Mouse (Mus musculus) MEL (cell line): ENCODE measurements around the gene Pdgfra. TPM values are rescaled to one million over a fixed set of nuclear protein-coding genes. Genes with fewer than 3 reads are reported as not detected.

ENCODE experiments used
- DNase-seq: peaks from one replicate; pipeline ENCODE4 v3.0.0; 2011; ENCODE audit warnings: low read depth, low spot score
- H3K27ac ChIP-seq: 2 replicates; pipeline ENCODE4 v1.5.1; 2012; ENCODE audit warnings: low read depth, mild to moderate bottlenecking, control low read depth, low read length, moderate library complexity; ENCODE audit not compliant: control insufficient read depth
- H3K27me3 ChIP-seq, 2 experiments: fragments of 150-350 bp in 1 of 2; sonication (generic) in 1 of 2; 2 replicates each; pipeline ENCODE4 v1.6.1; 2012; ENCODE audit warnings: low read length in 2 of 2, mild to moderate bottlenecking in 2 of 2, improper control_type of control experiment in 1 of 2, moderate library complexity in 1 of 2; ENCODE audit not compliant: insufficient read depth in 2 of 2, control insufficient read depth in 1 of 2
- H3K36me3 ChIP-seq, 2 experiments: 2 replicates each; pipeline ENCODE4 v1.6.1; 2012 to 2014; ENCODE audit warnings: low read length in 2 of 2, improper control_type of control experiment in 1 of 2, inconsistent platforms in 1 of 2, mild to moderate bottlenecking in 1 of 2; ENCODE audit not compliant: insufficient read depth in 2 of 2, control insufficient read depth in 1 of 2
- H3K4me1 ChIP-seq, 2 experiments: fragments of 150-350 bp in 1 of 2; sonication (generic) in 1 of 2; 2 replicates each; pipeline ENCODE4 v1.6.1; 2012; ENCODE audit warnings: low read length in 2 of 2, improper control_type of control experiment in 1 of 2, mild to moderate bottlenecking in 1 of 2; ENCODE audit not compliant: insufficient read depth in 2 of 2, control insufficient read depth in 1 of 2
- H3K4me3 ChIP-seq, 2 experiments: fragments of 150-350 bp in 1 of 2; sonication (generic) in 1 of 2; 2 replicates each; pipeline ENCODE4 v1.5.1; 2012; ENCODE audit warnings: low read depth in 2 of 2, low read length in 2 of 2, mild to moderate bottlenecking in 2 of 2, moderate library complexity in 2 of 2, control low read depth in 1 of 2, improper control_type of control experiment in 1 of 2; ENCODE audit not compliant: control insufficient read depth in 1 of 2, insufficient read depth in 1 of 2
- H3K79me2 ChIP-seq: 2 replicates; pipeline ENCODE4 v1.6.1; 2012; ENCODE audit warnings: mild to moderate bottlenecking, low read length, moderate library complexity; ENCODE audit not compliant: control insufficient read depth, poor library complexity, insufficient read depth
- H3K9ac ChIP-seq: 2 replicates; pipeline ENCODE4 v1.6.1; 2012; ENCODE audit warnings: low read depth, mild to moderate bottlenecking, control low read depth, low read length, moderate library complexity; ENCODE audit not compliant: control insufficient read depth, poor library complexity, severe bottlenecking
- H3K9me3 ChIP-seq: fragments of 150-350 bp; sonication (generic); replicated peaks from 2 replicates; pipeline ENCODE4 v1.6.1; 2012; ENCODE audit warnings: mild to moderate bottlenecking, low read length, improper control_type of control experiment, moderate library complexity; ENCODE audit not compliant: insufficient read depth
- CHD1 ChIP-seq: IDR thresholded peaks from 2 replicates; pipeline ENCODE4 v1.6.1; 2012; ENCODE audit warnings: low read depth, mild to moderate bottlenecking, inconsistent platforms, low read length, improper control_type of control experiment
- EP300 ChIP-seq, 2 experiments: IDR thresholded peaks; 2 replicates each; pipeline ENCODE4 v1.6.1; 2011; ENCODE audit warnings: improper control_type of control experiment in 2 of 2, low read length in 2 of 2, low read depth in 1 of 2, mild to moderate bottlenecking in 1 of 2
- ETS1 ChIP-seq: IDR thresholded peaks from 2 replicates; pipeline ENCODE4 v1.6.1; 2012; ENCODE audit warnings: low read depth, mild to moderate bottlenecking, inconsistent platforms, low read length, improper control_type of control experiment, moderate library complexity
- JUND ChIP-seq: IDR thresholded peaks from 2 replicates; pipeline ENCODE4 v1.6.1; 2011; ENCODE audit warnings: low read depth, mild to moderate bottlenecking, improper control_type of control experiment, low read length
- KAT2A ChIP-seq: conservative IDR thresholded peaks from 2 replicates; pipeline ENCODE4 v1.6.1; 2012; ENCODE audit warnings: low read depth, low read length, improper control_type of control experiment, inconsistent platforms
- MAX ChIP-seq: IDR thresholded peaks from 2 replicates; pipeline ENCODE4 v1.6.1; 2011; ENCODE audit warnings: low read length, improper control_type of control experiment
- MAZ ChIP-seq: IDR thresholded peaks from 2 replicates; pipeline ENCODE4 v1.6.1; 2012; ENCODE audit warnings: low read depth, mild to moderate bottlenecking, inconsistent platforms, low read length, improper control_type of control experiment
- MEF2A ChIP-seq: IDR thresholded peaks from 2 replicates; pipeline ENCODE4 v1.6.1; 2014; ENCODE audit warnings: low read depth, mild to moderate bottlenecking, inconsistent platforms, low read length, improper control_type of control experiment; ENCODE audit not compliant: poor library complexity, insufficient replicate concordance, severe bottlenecking; ENCODE audit errors: extremely low read depth
- MYC ChIP-seq: IDR thresholded peaks from 2 replicates; pipeline ENCODE4 v1.6.1; 2011; ENCODE audit warnings: low read depth, mild to moderate bottlenecking, low read length, improper control_type of control experiment, moderate library complexity
- POLR2AphosphoS2 ChIP-seq: IDR thresholded peaks from 2 replicates; pipeline ENCODE4 v1.6.1; 2011; ENCODE audit warnings: low read length, improper control_type of control experiment
- RAD21 ChIP-seq: IDR thresholded peaks from 2 replicates; pipeline ENCODE4 v1.6.1; 2011; ENCODE audit warnings: mild to moderate bottlenecking, low read depth, low read length, improper control_type of control experiment
- RCOR1 ChIP-seq: IDR thresholded peaks from 2 replicates; pipeline ENCODE4 v1.6.1; 2012; ENCODE audit warnings: low read depth, mild to moderate bottlenecking, inconsistent platforms, low read length, improper control_type of control experiment
- SIN3A ChIP-seq: IDR thresholded peaks from 2 replicates; pipeline ENCODE4 v1.6.1; 2012; ENCODE audit warnings: low read length, improper control_type of control experiment, inconsistent platforms
- TAL1 ChIP-seq: IDR thresholded peaks from 2 replicates; pipeline ENCODE4 v1.6.1; 2012; ENCODE audit warnings: mild to moderate bottlenecking, inconsistent platforms, low read length, moderate library complexity, mixed read lengths
- TCF12 ChIP-seq: IDR thresholded peaks from 2 replicates; pipeline ENCODE4 v1.6.1; 2014; ENCODE audit warnings: low read depth, mild to moderate bottlenecking, inconsistent platforms, low read length, improper control_type of control experiment, moderate library complexity
- USF1 ChIP-seq: IDR thresholded peaks from 2 replicates; pipeline ENCODE4 v1.6.1; 2014; ENCODE audit warnings: low read depth, mild to moderate bottlenecking, inconsistent platforms, low read length, improper control_type of control experiment, moderate library complexity
- USF2 ChIP-seq, 2 experiments: IDR thresholded peaks; 2 replicates each; pipeline ENCODE4 v1.6.1; 2011 to 2012; ENCODE audit warnings: improper control_type of control experiment in 2 of 2, low read length in 2 of 2, borderline replicate concordance in 1 of 2, inconsistent platforms in 1 of 2, low read depth in 1 of 2, mild to moderate bottlenecking in 1 of 2; ENCODE audit not compliant: insufficient read depth in 1 of 2
- ZKSCAN1 ChIP-seq: IDR thresholded peaks from 2 replicates; pipeline ENCODE4 v1.6.1; 2012; ENCODE audit warnings: low read depth, mild to moderate bottlenecking, inconsistent platforms, low read length, improper control_type of control experiment, moderate library complexity
- ZMIZ1 ChIP-seq: IDR thresholded peaks from 2 replicates; pipeline ENCODE4 v1.6.1; 2012; ENCODE audit warnings: low read depth, mild to moderate bottlenecking, inconsistent platforms, low read length, improper control_type of control experiment, moderate library complexity
- ZNF384 ChIP-seq: IDR thresholded peaks from 2 replicates; pipeline ENCODE4 v1.6.1; 2012; ENCODE audit warnings: low read depth, mild to moderate bottlenecking, inconsistent platforms, low read length, improper control_type of control experiment
- polyA plus RNA-seq, 2 experiments: library from polyadenylated mRNA; stranded (reverse) in 1 of 2; unstranded in 1 of 2; fragments of >175 nt in 1 of 2; fragments of >200 nt in 1 of 2; gene quantifications; 2 replicates each; pipeline versions ENCODE4 v1.2.1 to v1.2.4; 2012; ENCODE audit warnings: low replicate concordance in 2 of 2, low read depth in 1 of 2; ENCODE audit not compliant: insufficient read length in 2 of 2, insufficient read depth in 1 of 2, missing spikeins in 1 of 2
- total RNA-seq: library from RNA; depleted of rRNA; stranded (reverse); fragments of 300-350 nt; gene quantifications from 2 replicates; pipeline ENCODE4 v1.2.3, GENCODE M21; 2012

Gene Pdgfra
- total and polyA plus RNA-seq, 3 experiments, result 0.07 TPM; not detected in 2

- no peak overlapping the region for H3K9ac ChIP-seq
- H3K27ac ChIP-seq, result no peak overlapping the region
- H3K27me3 ChIP-seq, result no peaks in the 10 kb centered on the region; a peak in 1 of 4 replicates
Observed at GRCm38 (mm10) chr5:75152791-75153625, 916 bp downstream of the Pdgfra start.

GRCm38 (mm10) chr5:75153626-75153960 lies 1.5 kb downstream of the Pdgfra start:
- TF ChIP-seq SIN3A (no peak), TCF12 (no peak), JUND (no peak), ZNF384 (no peak), ZKSCAN1 (no peak), POLR2AphosphoS2 (no peak), USF2 (IDR thresholded peaks at IDR 0.05; ENCODE audit: borderline replicate concordance in 1 of 2, insufficient read depth in 1 of 2, low read depth in 1 of 2, low read length in 2 of 2) (no peak), RCOR1 (no peak), RAD21 (no peak), KAT2A (no peak), USF1 (no peak), MAX (no peak), MEF2A (no peak)
- Histone ChIP-seq H3K4me3 (no peak overlapping the region), H3K9ac (no peak overlapping the region), H3K36me3 (no peaks in the 10 kb centered on the region), H3K4me1 (no peaks in the 10 kb centered on the region), H3K79me2 (no peaks in the 10 kb centered on the region), H3K27me3 (no peaks in the 10 kb centered on the region; a peak in 1 of 4 replicates), H3K27ac (no peak overlapping the region), H3K9me3 (no peaks in the 10 kb centered on the region)
- no peak for DNase-seq

More at GRCm38 (mm10) chr5:75152791-75153625, 916 bp downstream of the Pdgfra start:
- Histone ChIP-seq H3K4me3 (no peak overlapping the region), H3K9me3 (no peaks in the 10 kb centered on the region), H3K36me3 (no peaks in the 10 kb centered on the region), H3K79me2 (no peaks in the 10 kb centered on the region), H3K4me1 (no peaks in the 10 kb centered on the region)
- TF ChIP-seq MAZ (no peak), MAX (no peak), MYC (no peak), ETS1 (no peak), TCF12 (no peak), ZMIZ1 (no peak), TAL1 (no peak), RCOR1 (no peak), CHD1 (no peak), EP300 (IDR thresholded peaks at IDR 0.05; ENCODE audit: low read depth in 1 of 2, low read length in 2 of 2) (no peak)
- no peak for DNase-seq
